Mouse (Mus musculus) c-Kit-positive CD71-positive TER-119-positive erythroid progenitor cells, embryonic 14.5 days (primary cell): ENCODE measurements at regions not wholly inside any gene's neighbourhood (a gene's known extent, or its start where the extent isn't known, plus 50 kb on each side); places are given as distances from the start of the nearest gene placed in this dataset.

Experiments used
- DNase-seq: peaks from one replicate; pipeline ENCODE4 v3.0.0-alpha.2; 2013; ENCODE audit warnings: low spot score

DNA sequence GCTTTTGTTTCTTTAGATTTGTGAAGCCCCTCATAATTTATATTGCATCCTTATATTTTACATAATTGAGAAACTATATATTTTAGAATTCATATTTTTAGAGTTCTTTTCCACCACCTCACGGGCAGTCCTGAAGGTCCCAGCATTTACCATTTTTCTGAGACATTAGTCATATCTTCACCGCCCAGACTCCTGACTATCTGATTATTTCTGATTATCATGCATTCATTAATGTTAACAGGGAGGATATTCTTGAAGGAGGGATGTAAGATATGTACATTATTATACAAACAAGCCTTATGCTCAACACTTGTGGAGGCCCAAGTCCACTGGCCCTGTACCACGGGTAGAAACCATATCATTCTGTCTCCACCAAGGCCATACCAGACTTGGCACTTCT is 743.4 kb downstream of the Hace1 start:
- DNase-seq = no peak

DNA sequence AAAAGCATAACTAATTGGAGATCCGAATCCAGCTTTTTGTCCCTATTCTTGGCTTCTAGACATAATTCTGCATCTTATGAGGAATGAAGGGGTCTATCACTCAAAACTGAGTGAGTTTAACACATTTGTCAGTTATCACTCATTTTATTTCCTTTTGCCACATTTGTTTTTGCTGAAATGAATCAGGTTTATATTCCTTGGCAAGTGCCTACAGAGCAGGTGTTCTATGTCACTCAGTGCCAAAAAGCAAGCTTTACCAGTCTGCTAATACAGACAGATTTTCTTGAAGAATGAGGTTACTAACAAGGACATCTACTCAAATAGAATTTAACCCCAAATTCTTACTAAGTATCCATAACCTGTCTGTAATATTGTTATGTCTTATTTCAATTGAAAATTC is 751.4 kb downstream of the Hace1 start:
- no peak for DNase-seq

DNA sequence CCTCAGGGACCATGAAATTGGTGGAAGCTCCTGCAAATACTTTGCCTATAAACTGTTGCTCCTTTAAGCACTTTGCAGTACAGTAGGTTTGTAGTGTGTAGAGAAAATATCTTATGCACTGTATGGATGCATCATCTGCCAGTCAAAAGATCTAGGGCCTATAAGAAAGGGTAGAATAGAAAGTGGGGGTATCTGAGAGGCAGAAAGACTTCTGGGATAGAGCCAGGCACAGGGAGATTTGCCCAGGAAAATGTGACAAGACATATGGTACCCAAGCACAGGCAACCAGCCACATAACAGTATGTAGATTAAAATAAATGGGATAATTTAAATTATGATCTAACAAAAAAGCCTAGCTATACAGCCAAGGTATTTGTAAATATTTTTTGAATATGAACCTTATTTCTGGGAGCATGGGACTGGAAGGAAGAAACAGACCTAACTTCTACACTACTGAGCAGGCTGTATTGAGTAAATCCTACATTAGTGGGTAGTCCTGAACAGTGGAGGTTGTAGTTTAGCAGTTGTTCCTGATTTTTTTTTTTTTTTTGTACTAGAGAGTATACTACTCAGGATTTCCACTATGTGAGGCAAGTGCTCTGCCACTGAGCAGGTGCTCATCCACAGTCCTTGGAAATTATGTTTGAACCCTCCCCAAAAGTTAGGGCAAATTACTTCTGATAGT is 754.1 kb downstream of the Hace1 start:
- DNase-seq = no peak

DNA sequence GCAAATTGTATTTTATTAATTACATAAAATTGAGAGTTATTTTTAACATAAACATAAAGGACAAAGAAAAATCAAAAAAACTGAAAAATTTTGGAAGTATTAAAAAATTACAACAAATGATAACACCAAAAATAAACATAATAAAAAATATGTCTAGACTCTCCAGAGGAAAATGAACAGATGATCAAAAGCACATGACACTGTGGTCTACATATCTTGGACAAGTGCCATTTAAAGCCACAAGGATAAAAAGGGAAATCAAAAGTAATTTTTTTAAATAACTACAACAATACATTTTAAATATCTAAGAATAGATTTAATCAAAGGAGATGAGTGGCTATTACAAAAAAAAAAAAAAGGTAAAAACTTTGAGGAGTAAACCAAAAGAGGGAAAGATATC is 755.6 kb downstream of the Hace1 start:
- DNase-seq = no peak

DNA sequence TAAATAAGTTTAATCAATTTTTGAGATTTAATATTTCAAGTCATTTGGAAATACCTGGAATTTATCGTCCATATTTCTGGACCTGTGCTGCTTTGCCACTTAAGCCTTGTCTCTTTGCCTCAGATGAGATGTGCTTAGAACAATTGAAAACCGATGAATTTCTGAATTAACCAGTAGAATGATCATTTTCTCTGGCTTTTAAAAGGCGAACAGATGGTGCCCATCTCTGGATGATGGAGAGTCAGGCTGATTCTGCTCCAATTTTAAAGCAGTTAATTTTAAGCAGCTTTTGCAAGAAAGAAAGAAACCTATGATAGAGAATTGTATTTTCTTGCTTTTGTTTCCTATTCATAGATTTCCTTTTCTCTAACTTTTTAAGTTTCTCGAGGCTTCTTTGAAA is 767.7 kb downstream of the Hace1 start:
- no peak for DNase-seq

DNA sequence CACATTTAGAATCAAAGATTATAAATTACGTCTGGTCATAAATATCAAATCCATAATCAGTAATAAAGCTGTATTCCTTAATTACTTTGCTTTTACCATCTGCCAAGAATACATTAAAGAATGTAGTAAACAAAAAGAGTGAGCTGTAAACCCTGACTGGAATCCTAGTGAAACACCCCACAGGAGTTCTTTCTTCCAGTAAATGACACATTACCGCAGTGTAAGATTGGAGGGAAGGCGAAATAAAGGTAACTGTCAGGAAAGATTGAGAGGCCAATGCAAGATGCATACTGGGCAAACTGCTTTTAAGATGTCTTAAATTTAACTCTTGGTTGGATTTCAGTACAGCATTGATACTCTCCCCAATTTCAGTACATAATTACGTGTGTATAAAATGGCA is 772.0 kb downstream of the Hace1 start:
- no peak for DNase-seq

DNA sequence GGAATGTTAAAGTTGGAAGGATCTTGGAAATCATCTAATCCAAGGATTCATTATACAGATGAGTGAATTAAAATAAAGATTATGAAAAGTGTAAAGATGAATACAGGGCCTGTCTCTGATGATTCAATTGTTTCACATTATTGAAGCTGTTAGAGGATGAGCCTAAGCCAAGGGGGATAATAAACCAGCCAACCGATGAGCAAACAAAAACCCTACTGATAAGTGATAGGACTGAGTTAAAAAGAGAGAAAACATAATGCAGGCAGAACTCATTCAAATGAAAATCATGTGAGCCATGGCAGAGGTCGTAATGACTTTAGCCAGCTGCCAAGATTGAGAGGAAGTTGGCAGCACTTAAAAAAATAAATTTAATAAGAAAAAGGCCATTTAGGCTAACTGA is 772.6 kb downstream of the Hace1 start:
- DNase-seq = no peak

DNA sequence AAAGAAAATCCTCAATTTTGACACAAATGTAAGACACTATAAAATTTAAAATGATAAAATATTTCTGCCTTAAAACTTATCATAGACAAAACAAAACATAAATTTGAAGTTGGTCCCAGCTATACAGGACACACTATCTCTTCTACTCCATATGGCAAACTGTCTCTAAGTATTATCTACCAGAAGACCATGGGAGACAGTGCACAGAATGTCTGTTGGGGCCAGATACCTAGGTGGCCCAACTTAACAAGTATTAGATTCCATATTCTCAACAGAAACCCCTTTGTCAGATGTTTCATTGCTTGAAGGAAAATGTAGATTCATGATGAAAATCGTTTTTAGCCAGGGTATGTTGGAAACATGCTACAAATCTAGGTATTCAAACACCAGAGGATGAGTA is 779.1 kb downstream of the Hace1 start:
- DNase-seq = no peak

DNA sequence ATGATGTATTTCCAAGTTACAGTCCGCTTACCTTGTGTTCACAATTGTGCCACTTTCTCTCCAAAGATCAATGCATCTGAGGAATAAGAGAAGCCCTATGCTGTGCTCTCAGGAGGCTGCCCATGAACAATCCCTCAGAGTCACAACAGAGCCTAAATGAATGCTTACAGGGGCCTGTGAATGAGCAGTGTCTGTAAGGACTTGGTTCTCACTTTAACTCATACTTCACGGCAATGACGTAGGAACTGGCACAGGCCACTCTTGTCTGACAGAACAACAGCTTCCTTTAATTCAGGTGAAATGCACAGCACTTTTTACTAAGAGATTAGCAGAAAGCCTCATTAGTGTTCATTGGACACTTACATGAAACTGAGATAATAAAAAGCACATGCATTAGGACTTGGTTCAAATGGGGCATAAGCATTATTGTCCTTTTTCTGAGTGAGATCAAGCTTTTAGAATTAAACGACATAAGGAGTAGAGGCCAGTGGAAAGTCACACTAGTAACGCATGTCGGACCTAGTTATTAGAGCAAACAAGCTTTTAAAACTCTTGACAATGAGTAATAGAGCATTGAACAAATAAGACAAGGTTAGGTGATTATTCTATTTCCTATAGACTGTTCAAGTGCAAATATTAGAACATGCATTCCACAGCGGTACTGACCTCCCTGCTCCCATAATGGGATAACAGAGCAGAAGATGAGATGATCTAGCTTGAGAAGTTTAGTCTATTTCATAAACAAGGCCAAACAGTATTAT is 796.3 kb downstream of the Hace1 start:
- no peak for DNase-seq

DNA sequence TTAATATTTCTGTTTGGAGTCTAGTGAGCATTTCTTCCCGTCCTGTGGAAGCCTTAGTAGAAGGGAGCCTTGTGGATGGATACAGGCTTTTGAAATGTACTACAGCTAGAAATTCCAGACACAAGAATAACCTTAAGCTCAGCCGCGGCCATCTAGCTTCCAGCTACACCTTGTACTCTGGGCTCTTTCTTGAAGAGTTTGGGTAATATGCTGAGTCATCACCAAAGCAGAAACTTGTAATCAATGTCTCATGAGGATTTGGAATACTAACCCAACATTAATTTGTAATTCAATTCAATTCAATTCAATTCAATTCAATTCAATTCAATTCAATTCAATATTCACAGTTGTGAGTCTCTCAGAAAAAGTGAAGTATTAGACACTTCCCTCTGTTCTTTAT is 797.0 kb downstream of the Hace1 start:
- no peak for DNase-seq

DNA sequence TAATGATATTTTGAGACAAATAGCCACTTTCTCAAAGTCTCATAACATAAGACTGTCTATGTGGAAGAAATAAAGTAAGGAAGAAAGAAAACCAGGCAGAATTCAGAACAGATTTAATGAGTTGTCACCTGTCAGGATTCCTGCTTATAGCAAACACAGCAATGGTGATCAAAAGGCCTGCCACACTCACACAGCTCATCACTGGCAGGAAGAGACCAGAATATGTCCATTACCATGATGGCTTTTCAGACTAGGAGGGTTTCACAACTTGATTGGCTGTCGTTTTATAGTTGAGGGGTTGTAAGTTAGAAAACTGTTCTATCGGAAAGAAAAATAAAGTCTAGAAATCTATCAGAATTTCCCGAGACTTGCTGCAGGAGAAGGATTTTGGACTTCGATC is 819.5 kb downstream of the Hace1 start:
- no peak for DNase-seq

DNA sequence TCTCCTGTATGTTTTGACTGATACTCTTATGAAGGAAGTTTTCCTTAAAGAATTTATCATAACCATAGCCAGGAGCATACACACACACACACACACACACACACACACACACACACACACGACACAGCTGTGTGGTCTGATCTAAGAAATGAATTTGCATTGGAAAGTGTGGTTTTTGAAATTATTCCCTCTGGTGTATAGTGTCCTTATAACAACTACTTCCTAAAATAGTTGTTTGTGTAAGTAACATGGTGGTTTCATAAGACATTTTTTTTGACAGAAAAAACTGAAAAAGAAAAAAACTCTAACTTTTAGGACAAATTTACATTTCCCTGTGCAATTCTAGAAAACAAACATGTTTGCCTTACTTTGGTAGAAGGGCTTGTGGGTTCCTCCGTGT is 826.3 kb downstream of the Hace1 start:
- no peak for DNase-seq
